Mouse (Mus musculus) erythroblast, embryonic 14.5 days (primary cell): ENCODE data around the gene Lemd2.
"Not testable (repeated sequence)": the region's sequence is repeated elsewhere in the genome, so short reads cannot be mapped to it uniquely, and the experiment has no call there.

ENCODE experiments used
- GATA1 ChIP-seq: IDR thresholded peaks from 2 replicates; pipeline ENCODE4 v1.6.1; 2012; ENCODE audit warnings: low read length, inconsistent platforms, mixed read lengths
- TAL1 ChIP-seq: IDR thresholded peaks from 3 replicates; pipeline ENCODE4 v1.6.1; 2012; ENCODE audit warnings: low read length, inconsistent platforms, mixed read lengths

DNA sequence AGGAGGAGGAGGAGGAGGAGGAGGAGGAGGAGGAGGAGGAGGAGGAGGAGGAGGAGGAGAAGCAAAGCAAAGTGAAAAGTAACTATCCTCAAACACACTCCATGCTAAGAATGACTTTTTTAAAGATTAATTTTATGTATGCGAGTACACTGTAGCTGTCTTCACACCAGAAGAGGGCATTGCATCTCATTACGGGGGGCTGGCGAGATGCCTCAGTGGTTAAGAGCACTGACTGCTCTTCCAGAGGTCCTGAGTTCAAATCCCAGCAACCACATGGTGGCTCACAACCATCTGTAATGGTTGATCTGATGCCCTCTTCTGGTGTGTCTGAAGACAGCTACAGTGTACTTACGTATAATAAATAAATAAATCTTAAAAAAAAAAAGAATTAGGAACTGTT, 27.3 kb upstream of the Lemd2 start:
- TF ChIP-seq GATA1, TAL1: not testable (repeated sequence)
